Mouse (Mus musculus) limb, embryonic 15.5 days (tissue): ENCODE measurements at regions not wholly inside any gene's neighbourhood (a gene's known extent, or its start where the extent isn't known, plus 50 kb on each side); places are given as distances from the start of the nearest gene placed in this dataset.

Source experiments
- ATAC-seq: fragments of 200-750 bp; cut with Nextera tagmentation; 2 replicates; pipeline ENCODE4 v1.8.0; 2017; ENCODE audit warnings: low read depth, moderate TSS enrichment; ENCODE audit not compliant: insufficient number of reproducible peaks, low FRiP score, low TSS enrichment
- H3K27ac ChIP-seq: fragments of 300-500 bp; sonication (generic); 2 replicates; pipeline ENCODE4 v1.5.1; 2015; ENCODE audit warnings: moderate library complexity, mild to moderate bottlenecking, inconsistent platforms
- H3K27me3 ChIP-seq: fragments of 300-500 bp; sonication (generic); 2 replicates; pipeline ENCODE4 v1.6.1; 2015; ENCODE audit warnings: inconsistent platforms
- H3K36me3 ChIP-seq: fragments of 300-500 bp; sonication (generic); 2 replicates; pipeline ENCODE4 v1.6.1; 2015; ENCODE audit warnings: inconsistent platforms
- H3K4me1 ChIP-seq: fragments of 300-500 bp; sonication (generic); 2 replicates; pipeline ENCODE4 v1.6.1; 2015; ENCODE audit warnings: inconsistent platforms
- H3K4me2 ChIP-seq: fragments of 300-500 bp; sonication (generic); 2 replicates; pipeline ENCODE4 v1.6.1; 2015; ENCODE audit warnings: mild to moderate bottlenecking, inconsistent platforms
- H3K4me3 ChIP-seq: fragments of 300-500 bp; sonication (generic); 2 replicates; pipeline ENCODE4 v1.5.1; 2015; ENCODE audit warnings: mild to moderate bottlenecking, inconsistent platforms
- H3K9ac ChIP-seq: fragments of 300-500 bp; sonication (generic); 2 replicates; pipeline ENCODE4 v1.6.1; 2015; ENCODE audit warnings: inconsistent platforms
- H3K9me3 ChIP-seq: fragments of 300-500 bp; sonication (generic); 2 replicates; pipeline ENCODE4 v1.6.1; 2016; ENCODE audit warnings: inconsistent platforms
- WGBS: fragments of 180-500 bp; shearing (Covaris S2); methylation state at CpG from one replicate; pipeline ENCODE4 v1.1.7; 2015; 5-methylcytosine and 5-hydroxymethylcytosine counted together

DNA sequence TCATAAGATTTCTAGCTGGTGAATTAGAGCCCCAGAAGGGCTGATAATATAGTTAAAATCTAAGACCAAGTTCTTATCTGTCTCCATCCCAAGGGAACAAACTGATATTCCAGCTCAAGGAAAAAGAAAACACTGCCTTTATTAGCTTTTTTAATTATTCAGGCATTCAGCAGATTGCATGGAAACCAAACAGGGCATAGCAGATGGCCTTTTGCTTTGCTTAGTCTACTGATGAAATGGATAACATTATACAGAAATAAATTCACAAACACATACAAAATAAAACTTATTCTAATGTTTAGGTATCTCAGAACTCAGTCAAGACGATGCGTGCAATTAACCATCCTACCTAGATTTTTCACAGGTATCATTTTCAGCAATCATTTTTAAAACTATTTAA, 198.9 kb downstream of the Isl1 start:
- H3K4me3 ChIP-seq: no peak overlapping the region
- no peak for ATAC-seq
- no peak overlapping the region for H3K4me2 ChIP-seq
- H3K36me3 ChIP-seq: no peaks in the 10 kb centered on the region
- H3K4me1 ChIP-seq: no peaks in the 10 kb centered on the region
- H3K9ac ChIP-seq: no peak overlapping the region
- no peaks in the 10 kb centered on the region for H3K27me3 ChIP-seq
- no peaks in the 10 kb centered on the region for H3K9me3 ChIP-seq
- H3K27ac ChIP-seq: no peak overlapping the region
- WGBS: 98% methylated on average over 2 of the region's 2 CpGs

- Histone ChIP-seq H3K36me3 (no peaks in the 10 kb centered on the region), H3K4me1 (no peaks in the 10 kb centered on the region), H3K9ac (no peak overlapping the region), H3K9me3 (no peaks in the 10 kb centered on the region), H3K4me2 (no peak overlapping the region), H3K27me3 (no peaks in the 10 kb centered on the region), H3K27ac (no peak overlapping the region), H3K4me3 (no peak overlapping the region)
- 58% methylated on average over 4 of the region's 4 CpGs for WGBS
- ATAC-seq: no peak
Measured at GRCm38 (mm10) chr13:116087541-116088308, 221.8 kb downstream of the Isl1 start.

DNA sequence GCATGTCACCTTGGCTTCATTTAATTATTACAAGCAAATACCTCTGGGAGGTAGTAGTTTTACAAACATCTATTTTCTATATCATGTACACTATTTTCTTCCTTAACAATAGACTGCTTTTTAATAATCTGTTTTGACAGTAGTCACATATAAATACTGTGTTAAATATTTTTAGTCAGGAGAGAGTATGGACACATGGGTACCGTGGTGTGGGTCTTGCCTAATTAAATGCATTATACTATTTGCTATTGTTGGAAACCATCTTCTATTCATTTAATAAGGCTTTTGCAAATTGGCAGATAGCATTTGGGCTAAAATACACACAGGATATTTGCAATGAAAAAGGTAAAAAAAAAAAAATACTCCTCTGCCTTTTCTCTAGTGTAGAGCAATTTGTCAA, 222.3 kb downstream of the Isl1 start:
- ATAC-seq: no peak
- H3K27ac ChIP-seq: no peak overlapping the region
- no peak overlapping the region for H3K4me3 ChIP-seq
- H3K9ac ChIP-seq: no peak overlapping the region
- H3K4me2 ChIP-seq: no peak overlapping the region
- no peaks in the 10 kb centered on the region for H3K27me3 ChIP-seq
- no peaks in the 10 kb centered on the region for H3K4me1 ChIP-seq
- H3K9me3 ChIP-seq: no peaks in the 10 kb centered on the region
- 69% methylated on average over 1 of the region's 1 CpGs for WGBS
- H3K36me3 ChIP-seq: no peaks in the 10 kb centered on the region

- H3K4me3 ChIP-seq: no peak overlapping the region
- H3K4me1 ChIP-seq: no peaks in the 10 kb centered on the region
- H3K27ac ChIP-seq: no peak overlapping the region
- H3K27me3 ChIP-seq: no peaks in the 10 kb centered on the region
- ATAC-seq: no peak
- WGBS: 78% methylated on average over 5 of the region's 5 CpGs
- H3K36me3 ChIP-seq: no peaks in the 10 kb centered on the region
- no peak overlapping the region for H3K4me2 ChIP-seq
- H3K9me3 ChIP-seq: no peaks in the 10 kb centered on the region
- no peak overlapping the region for H3K9ac ChIP-seq
Measured at GRCm38 (mm10) chr13:116056976-116057647, 252.4 kb downstream of the Isl1 start.

DNA sequence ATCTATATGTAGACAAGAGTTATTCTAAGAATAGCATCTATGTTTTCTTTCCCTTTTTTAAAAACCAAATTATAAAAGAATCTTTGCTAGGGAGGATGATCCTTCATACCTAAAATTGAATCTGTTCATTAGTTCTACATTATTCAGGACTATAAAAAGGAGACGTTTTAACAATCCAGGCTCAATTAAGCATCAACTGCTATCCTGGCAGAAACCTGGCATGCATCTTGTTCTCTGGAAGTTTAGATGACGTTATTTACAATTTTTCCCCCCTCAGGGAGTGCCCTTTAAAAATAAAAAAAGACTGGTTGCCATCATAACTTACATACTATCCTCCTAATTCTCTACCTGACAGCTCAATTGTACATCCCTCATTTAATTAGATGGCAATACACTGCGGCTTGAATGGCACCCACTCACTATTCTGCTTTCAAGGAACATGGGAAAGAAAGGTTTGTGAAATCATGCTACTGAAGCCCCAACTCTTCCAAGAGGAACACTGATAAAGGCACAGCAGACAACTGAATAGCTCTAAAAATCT, 253.3 kb downstream of the Isl1 start:
- 54% methylated on average over 3 of the region's 3 CpGs for WGBS
- no peaks in the 10 kb centered on the region for H3K27me3 ChIP-seq
- no peak for ATAC-seq
- no peak overlapping the region for H3K4me3 ChIP-seq
- no peak overlapping the region for H3K9ac ChIP-seq
- H3K4me1 ChIP-seq: no peaks in the 10 kb centered on the region
- H3K27ac ChIP-seq: no peak overlapping the region
- no peaks in the 10 kb centered on the region for H3K9me3 ChIP-seq
- no peaks in the 10 kb centered on the region for H3K36me3 ChIP-seq
- H3K4me2 ChIP-seq: no peak overlapping the region

DNA sequence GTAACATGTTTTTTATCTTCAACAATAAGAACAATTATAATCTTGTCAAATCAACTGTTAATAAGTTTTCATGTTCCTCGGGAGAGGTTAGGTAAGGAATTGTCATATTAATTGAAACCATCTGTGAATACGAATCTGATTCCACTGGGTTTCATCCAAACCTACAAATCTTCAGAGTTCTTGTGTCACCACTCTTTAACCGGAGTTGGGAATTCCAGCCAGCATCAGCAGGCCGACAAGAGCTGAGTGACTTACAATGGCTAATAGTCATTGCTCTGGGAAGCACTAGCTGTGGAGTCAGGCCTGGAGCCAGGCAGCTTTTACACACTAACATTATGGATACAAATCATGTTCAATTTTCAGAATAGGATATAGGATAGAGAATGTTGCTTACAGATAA, 273.3 kb downstream of the Isl1 start:
- Histone ChIP-seq H3K27me3 (no peaks in the 10 kb centered on the region), H3K4me2 (no peak overlapping the region), H3K9me3 (no peaks in the 10 kb centered on the region), H3K4me1 (no peaks in the 10 kb centered on the region), H3K4me3 (no peak overlapping the region), H3K36me3 (no peaks in the 10 kb centered on the region), H3K27ac (no peak overlapping the region), H3K9ac (no peak overlapping the region)
- WGBS: 50% methylated on average over 4 of the region's 4 CpGs
- no peak for ATAC-seq

GRCm38 (mm10) chr13:116030152-116030720, 279.3 kb downstream of the Isl1 start:
- Histone ChIP-seq H3K4me1 (no peaks in the 10 kb centered on the region), H3K9ac (no peak overlapping the region), H3K4me2 (no peak overlapping the region), H3K36me3 (no peaks in the 10 kb centered on the region), H3K27me3 (no peaks in the 10 kb centered on the region), H3K4me3 (no peak overlapping the region), H3K27ac (no peak overlapping the region), H3K9me3 (no peaks in the 10 kb centered on the region)
- 79% methylated on average over 2 of the region's 2 CpGs for WGBS
- no peak for ATAC-seq

DNA sequence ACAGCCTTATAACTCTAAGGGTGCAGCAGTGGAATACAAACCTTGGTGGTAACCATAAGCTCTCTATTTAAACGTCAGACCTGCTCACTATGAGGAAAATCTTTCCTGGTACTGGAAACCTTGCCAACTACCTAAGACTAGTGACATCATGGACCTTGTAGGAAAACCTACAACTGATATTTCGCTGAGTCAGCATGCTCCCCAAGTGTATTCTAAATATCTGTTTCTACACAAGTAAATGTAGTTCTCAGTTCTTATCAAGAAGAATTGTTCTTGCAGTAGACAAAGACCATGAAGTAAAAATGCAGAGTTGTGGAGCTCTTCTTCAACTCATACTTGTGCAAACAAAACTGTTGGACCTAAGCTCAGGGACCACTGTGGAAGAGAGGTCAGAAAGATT, 280.9 kb downstream of the Isl1 start:
- WGBS: 80% methylated on average over 2 of the region's 2 CpGs
- H3K4me2 ChIP-seq: no peak overlapping the region
- H3K9me3 ChIP-seq: no peaks in the 10 kb centered on the region
- no peak overlapping the region for H3K9ac ChIP-seq
- H3K27ac ChIP-seq: no peak overlapping the region
- no peak for ATAC-seq
- H3K4me3 ChIP-seq: no peak overlapping the region
- H3K36me3 ChIP-seq: no peaks in the 10 kb centered on the region
- no peaks in the 10 kb centered on the region for H3K4me1 ChIP-seq
- H3K27me3 ChIP-seq: no peaks in the 10 kb centered on the region

DNA sequence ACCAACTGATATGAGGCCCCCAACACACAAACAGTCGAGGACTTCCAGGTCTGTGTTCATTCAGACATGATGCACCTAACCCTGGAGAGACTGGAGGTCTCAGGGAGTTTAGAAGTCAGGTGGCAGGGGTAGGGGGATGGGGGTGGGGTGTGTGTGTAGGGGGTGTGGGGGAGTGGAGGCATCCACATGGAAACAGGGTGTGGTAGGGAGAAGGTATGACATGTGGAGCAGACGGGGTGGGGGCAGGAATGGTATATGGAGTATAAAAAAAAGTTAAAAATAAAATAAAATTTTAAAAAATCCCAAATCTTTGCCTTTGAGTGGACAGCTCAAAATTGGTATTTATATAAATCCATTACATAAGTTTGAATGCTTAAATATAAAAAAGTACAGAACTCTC, 282.3 kb downstream of the Isl1 start:
- WGBS: 69% methylated on average over 2 of the region's 2 CpGs
- Histone ChIP-seq H3K4me2 (no peak overlapping the region), H3K9ac (no peak overlapping the region), H3K27me3 (no peaks in the 10 kb centered on the region), H3K4me1 (no peaks in the 10 kb centered on the region), H3K9me3 (no peaks in the 10 kb centered on the region), H3K4me3 (no peak overlapping the region), H3K36me3 (no peaks in the 10 kb centered on the region), H3K27ac (no peak overlapping the region)
- ATAC-seq: no peak

DNA sequence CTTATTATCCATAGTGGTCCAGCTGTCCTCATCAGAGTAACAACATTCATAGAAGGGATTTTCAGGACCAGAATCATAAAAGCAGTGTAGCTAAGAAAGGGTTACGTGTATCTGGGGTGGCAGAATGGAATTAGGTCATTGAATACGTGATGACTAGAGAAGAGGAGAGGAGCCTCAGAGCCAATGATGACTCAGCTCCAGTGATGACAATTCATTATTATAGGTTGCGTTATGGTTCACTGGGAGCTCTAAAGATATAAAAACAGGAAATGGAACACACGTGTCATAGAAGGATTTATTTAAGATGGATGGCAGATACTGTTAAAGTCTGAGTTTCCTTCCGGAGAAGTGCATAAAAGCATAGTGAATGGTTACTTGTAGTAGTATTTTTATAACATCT, 291.6 kb downstream of the Isl1 start:
- Histone ChIP-seq H3K4me2 (no peak overlapping the region), H3K36me3 (no peaks in the 10 kb centered on the region), H3K9me3 (no peaks in the 10 kb centered on the region), H3K9ac (no peak overlapping the region), H3K4me1 (no peaks in the 10 kb centered on the region), H3K4me3 (no peak overlapping the region), H3K27me3 (no peaks in the 10 kb centered on the region), H3K27ac (no peak overlapping the region)
- ATAC-seq: no peak
- WGBS: 55% methylated on average over 5 of the region's 5 CpGs

DNA sequence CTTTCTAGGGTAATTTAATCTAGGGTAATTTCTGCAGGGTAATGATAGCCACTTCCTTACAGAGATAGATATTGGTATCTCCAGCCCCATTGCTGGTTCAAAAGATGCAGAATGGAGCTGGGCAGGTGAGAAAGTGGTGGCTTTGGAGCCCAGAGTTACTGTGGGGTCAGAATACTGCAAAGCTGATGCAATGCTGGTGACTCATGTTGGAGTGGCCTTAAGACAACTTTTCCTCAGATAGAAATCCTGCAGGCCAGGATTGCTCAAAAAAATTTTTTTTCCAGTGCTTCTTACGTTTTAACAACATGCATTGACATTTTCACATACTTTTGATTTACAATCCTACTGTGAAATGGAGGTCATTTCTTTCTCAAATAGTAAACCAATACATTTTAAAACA, 305.8 kb downstream of the Isl1 start:
- Histone ChIP-seq H3K27me3 (no peaks in the 10 kb centered on the region), H3K27ac (no peak overlapping the region), H3K36me3 (no peaks in the 10 kb centered on the region), H3K9ac (no peak overlapping the region), H3K4me2 (no peak overlapping the region), H3K4me3 (no peak overlapping the region), H3K4me1 (no peaks in the 10 kb centered on the region), H3K9me3 (no peaks in the 10 kb centered on the region)
- ATAC-seq: no peak
- WGBS: 52% methylated on average over 1 of the region's 1 CpGs

DNA sequence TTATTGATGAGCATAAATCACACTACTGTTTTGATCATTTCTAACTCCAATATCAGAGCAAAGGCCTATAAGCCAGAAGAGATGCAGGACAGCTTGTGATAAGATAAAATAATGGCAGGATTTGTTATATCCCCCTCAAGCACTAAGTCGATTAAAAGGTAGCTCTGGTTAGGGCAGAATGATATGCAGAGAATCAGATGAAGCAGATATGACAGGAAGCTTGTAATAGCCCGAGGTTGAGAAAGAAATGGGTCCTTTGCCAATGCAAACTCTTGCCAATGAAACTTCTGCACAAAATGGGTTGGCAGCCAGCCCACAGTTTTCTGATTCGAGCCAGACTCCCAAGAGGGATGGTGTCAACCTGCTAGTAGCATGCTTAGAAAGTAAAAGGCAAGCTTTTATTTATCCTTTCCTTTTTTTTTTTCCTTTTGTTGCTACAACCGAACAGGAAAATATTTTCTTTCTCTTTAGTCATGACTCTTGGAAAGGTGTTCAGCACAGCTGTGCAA, 307.0 kb downstream of the Isl1 start:
- 33% methylated on average over 4 of the region's 4 CpGs for WGBS
- Histone ChIP-seq H3K9me3 (no peaks in the 10 kb centered on the region), H3K9ac (no peak overlapping the region), H3K27ac (no peak overlapping the region), H3K36me3 (no peaks in the 10 kb centered on the region), H3K27me3 (no peaks in the 10 kb centered on the region), H3K4me1 (no peaks in the 10 kb centered on the region), H3K4me3 (no peak overlapping the region), H3K4me2 (no peak overlapping the region)
- no peak for ATAC-seq
